Mouse (Mus musculus) monocyte, adult 59 days (primary cell): ENCODE results near the gene Apeh. TPM values are rescaled to one million over a fixed set of nuclear protein-coding genes. Genes with fewer than 3 reads are reported as not detected.

Source experiments
- total RNA-seq, 2 experiments: library from RNA; stranded (reverse); gene quantifications; one replicate each; pipeline ENCODE4 v1.2.4; 2023

Apeh gene
- 10 to 100 TPM; 60.0 to 60.3 TPM for total RNA-seq

DNA sequence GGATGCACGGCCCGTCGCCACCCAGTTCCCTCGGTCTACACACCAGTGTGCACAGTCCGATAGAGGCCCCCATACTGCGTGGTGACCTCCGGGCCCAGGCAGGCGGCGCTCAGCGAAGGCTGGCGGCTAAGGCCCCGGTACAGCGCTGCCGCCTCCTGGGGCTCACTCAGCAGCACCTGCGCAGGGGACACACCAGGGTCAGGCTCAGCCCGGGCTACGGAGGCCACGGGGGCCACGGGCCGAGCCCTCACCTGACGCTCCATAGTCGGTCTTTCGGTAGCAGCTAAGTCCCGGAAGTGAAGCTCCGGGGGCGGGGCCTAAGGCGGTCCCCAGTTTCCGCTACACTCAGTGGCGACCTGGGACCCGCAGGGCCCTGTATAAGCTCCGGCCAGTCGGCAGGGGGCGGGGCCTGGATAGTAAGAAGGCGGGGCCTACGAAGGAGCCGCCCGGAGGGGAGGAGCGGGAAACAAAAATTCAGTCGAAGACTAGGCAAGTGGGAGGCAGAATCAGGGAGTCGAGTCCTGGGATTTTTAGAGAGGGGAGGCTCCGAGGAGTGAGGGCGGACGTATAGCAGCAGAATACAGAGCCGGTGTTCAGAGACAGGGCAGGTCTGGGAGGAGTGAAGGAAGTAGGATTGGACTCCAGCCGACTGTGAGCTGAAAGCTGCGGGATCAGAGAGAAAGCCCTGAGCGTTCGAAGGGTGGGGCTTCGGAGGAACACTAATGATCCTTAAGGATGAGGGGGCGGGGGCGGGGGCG, at the start of gene Apeh:
Gene Apeh, minus strand, starts transcription at position 423 of the 758 bp plus-strand sequence.

DNA sequence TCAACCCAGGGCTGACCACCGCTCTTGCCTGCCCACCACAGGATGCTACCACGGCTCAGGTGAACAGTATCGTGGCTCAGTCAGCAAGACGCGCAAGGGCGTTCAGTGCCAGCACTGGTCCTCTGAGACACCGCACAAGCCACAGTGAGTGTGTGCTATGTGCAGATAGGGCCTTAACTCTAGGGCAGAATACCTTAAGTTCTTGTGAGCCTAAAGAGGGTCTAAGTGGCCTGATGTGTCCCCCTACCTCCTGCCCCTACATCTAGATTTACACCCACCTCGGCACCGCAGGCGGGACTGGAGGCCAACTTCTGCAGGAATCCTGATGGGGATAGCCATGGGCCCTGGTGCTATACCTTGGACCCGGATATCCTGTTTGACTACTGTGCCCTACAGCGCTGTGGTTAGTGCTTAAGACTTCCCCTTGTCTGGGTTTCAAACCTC, 11.4 kb downstream of the Apeh start, which contains the start of gene Rnf123:
Gene Rnf123, minus strand, starts transcription at position 359 of the 444 bp plus-strand sequence.

DNA sequence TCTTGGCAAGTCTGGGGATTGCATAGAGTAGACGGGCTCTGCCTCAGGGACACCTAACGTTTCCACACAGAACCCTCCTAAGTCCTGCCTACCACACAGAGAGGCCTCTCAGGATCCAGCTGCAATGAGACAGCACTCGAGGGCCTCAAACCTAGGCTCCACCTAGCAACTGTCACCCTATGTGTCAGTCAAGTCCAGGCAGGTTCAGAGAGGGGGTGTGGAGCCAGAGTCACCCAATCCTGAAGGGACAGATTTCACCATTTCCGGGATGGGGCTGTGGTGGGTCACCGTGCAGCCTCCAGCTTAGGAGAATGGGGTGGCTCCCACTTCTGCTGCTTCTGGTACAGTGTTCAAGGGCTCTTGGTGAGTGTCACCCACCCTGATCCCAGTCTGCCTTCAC, 14.2 kb downstream of the Apeh start, which contains the start of gene Mst1:
Gene Mst1, plus strand, starts transcription at position 269 of the 400 bp plus-strand sequence.

DNA sequence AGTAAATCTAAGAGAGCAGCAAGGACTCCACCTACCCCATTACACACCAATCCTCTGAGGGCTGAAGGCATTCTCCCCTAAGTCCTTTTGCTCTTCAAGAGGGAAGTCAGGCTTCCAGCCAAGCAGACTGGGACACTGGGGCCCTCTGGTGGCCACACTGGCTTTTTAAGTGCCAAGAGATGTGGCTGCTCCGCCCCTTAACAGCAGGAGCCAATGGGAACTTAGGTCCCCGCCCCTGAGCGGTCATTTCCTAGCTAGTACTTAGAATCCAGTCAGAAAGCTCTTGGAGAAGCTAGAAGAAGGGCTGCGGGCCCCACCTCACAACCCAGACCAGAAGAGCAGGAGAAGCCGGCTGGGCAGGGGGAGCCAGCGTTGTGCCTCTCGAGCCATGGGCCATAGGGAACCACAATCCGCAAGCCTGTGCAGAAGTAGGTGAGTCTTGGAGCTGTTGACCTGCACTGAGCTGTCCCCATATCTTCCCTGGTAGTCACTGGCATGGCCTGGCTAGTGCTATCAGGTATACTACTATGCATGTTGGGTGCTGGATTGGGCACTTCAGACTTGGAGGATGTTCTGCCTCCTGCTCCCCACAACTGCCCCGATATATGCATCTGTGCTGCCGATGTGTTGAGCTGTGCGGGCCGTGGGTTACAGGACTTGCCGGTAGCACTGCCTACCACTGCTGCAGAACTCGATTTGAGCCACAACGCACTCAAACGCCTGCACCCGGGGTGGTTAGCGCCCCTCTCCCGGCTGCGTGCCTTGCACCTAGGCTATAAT, 41.3 kb downstream of the Apeh start, which contains the start of gene Amigo3:
Gene Amigo3, plus strand, starts transcription at position 275 of the 780 bp plus-strand sequence.

DNA sequence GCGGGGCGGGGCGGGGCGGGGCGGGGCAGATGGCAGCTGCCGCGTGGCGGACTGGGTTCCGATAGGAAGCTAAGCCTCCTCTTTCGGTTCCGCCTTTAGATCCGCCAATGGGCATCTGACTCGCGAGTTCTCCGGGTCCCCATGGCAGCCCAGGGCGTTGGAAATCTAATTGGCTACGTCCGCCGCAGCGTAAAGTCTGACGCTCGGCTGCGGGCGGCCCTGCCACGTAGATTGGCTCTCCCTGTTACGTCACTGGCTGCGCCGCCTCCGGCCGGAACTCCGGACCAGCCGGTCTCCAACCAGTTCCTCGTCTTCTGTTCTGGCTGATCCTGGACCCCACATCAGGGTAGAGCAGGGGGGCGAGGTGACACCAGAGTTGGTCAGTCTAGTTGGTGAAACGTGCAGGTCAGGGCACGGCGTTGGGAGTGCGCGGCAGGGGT, 45.4 kb downstream of the Apeh start, which contains the start of gene Gmppb:
Gene Gmppb, plus strand, starts transcription at position 227 of the 440 bp plus-strand sequence.

Other genes with a start within 250 kb of the Apeh start
- gene Rbm6, start 221.4 kb downstream of the Apeh start, total RNA-seq: 100 to 1,000 TPM in 1 of 2 experiments, 10 to 100 TPM in 1; 77.0 to 109 TPM
- gene Mon1a, start 206.5 kb downstream of the Apeh start, total RNA-seq: 10 to 100 TPM; 14.9 to 15.2 TPM
- 1 to 10 TPM; 2.7 to 6.2 TPM for gene Mst1r, start 187.7 kb downstream of the Apeh start, total RNA-seq
- gene Actl11, start 166.1 kb downstream of the Apeh start, total RNA-seq: not detected
- not detected for gene Camkv, start 158.9 kb downstream of the Apeh start, total RNA-seq
- gene Traip, start 144.5 kb downstream of the Apeh start, total RNA-seq: 1 to 10 TPM in 1 of 2 experiments, under 1 TPM in 1; 0.81 to 2.0 TPM
- 100 to 1,000 TPM in 1 of 2 experiments, 10 to 100 TPM in 1; 96.0 to 107 TPM for gene Uba7, start 119.1 kb downstream of the Apeh start, total RNA-seq
- not detected for gene Gm20661, start 111.5 kb downstream of the Apeh start, total RNA-seq
- gene Inka1, start 108.7 kb downstream of the Apeh start, total RNA-seq: 1 to 10 TPM; 2.9 TPM
- not detected for gene Cdhr4, start 102.1 kb downstream of the Apeh start, total RNA-seq
- not detected for gene Gm20662, start 98.3 kb downstream of the Apeh start, total RNA-seq
- 100 to 1,000 TPM in 1 of 2 experiments, 10 to 100 TPM in 1; 94.3 to 123 TPM for gene Ip6k1, start 92.1 kb downstream of the Apeh start, total RNA-seq
- gene Gmppb, start 45.4 kb downstream of the Apeh start, total RNA-seq: 10 to 100 TPM; 18.7 to 25.7 TPM
- gene Amigo3, start 41.4 kb downstream of the Apeh start, total RNA-seq: 1 to 10 TPM; 4.3 to 5.0 TPM
- gene Mst1, start 14.2 kb downstream of the Apeh start, total RNA-seq: not detected
- 10 to 100 TPM; 66.5 to 82.0 TPM for gene Rnf123, start 11.3 kb downstream of the Apeh start, total RNA-seq
- under 1 TPM; 0.21 to 0.37 TPM for gene Bsn, start 95.8 kb upstream of the Apeh start, total RNA-seq
- 10 to 100 TPM; 14.6 to 16.6 TPM for gene Dag1, start 169.4 kb upstream of the Apeh start, total RNA-seq
- 1 to 10 TPM; 2.2 to 2.9 TPM for gene Nicn1, start 195.8 kb upstream of the Apeh start, total RNA-seq
- gene Amt, start 202.2 kb upstream of the Apeh start, total RNA-seq: 1 to 10 TPM; 1.0 TPM
- gene Rhoa, start 211.5 kb upstream of the Apeh start, total RNA-seq: 100 to 1,000 TPM; 645 to 652 TPM
- 10 to 100 TPM; 13.5 to 16.4 TPM for gene Tcta, start 211.6 kb upstream of the Apeh start, total RNA-seq
- gene Gpx1, start 244.3 kb upstream of the Apeh start, total RNA-seq: 1,000 to 10,000 TPM; 2,015 to 2,084 TPM